ENCODE assay signal across 20 mouse cellular contexts in the genomic region with DNA sequence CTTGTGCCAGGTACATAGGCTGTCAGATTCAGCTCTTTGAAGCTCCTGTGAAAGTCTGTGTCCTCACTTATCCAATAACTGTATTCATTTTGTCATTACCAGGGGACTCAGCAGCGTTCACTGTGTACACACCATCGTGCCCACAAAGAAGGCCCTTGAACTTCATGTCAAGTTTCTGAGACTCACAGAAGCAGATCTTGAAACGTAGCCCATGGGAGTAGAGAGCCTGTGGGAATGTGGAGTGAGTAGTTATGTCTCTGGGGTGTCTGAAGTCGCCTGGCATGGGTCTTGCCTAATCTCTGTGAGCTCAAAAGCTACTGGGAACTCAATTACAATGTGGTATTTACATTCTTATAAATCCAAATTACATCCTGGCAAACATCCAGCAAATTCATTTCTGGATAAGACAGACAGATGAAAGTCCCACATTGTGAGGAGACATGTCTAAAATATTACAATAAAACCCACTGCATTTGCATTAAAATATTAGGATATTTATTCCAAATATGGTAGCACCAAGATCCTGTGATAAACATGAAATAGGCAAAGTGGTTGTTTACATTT. TPM values are rescaled to one million over a fixed set of nuclear protein-coding genes. Genes with fewer than 3 reads are reported as not detected.
A peak's percentile ranks its signal among the peaks of the same experiment; 100 is the strongest.
DNase-seq lines count a peak whose midpoint lies in the region; ATAC-seq and TF ChIP-seq lines count a peak whose summit lies in the region.
"Had no signal": no experiment of that assay in that cellular context is flagged by ENCODE, and none has a peak within 500 bp of the region (broad histone marks: within the 10 kb centered on the region; RNA-seq: fewer than 3 reads in every experiment).

No protein-coding gene starts in this region.

- H3K36me3 ChIP-seq in heart, adult 2 months (ENCODE audit: control insufficient read depth, insufficient read depth, low read length), result peaks cover 1% of the 10 kb centered on the region; the same call in 1 of the 2 replicates
- H3K36me3 ChIP-seq in midbrain, embryonic 14.5 days (ENCODE audit: control insufficient read depth, insufficient read depth, low read length), result no peaks in the 10 kb centered on the region
- H3K36me3 ChIP-seq in midbrain, embryonic 15.5 days (replicated peaks), result no peaks in the 10 kb centered on the region
- H3K36me3 ChIP-seq in midbrain, embryonic 16.5 days (ENCODE audit: control insufficient read depth, insufficient read depth, low read length), result no peaks in the 10 kb centered on the region
- H3K36me3 ChIP-seq: embryonic facial prominence, embryonic 15.5 days; forebrain, embryonic 12.5 days; limb, embryonic 15.5 days; midbrain, embryonic 12.5 days had no signal

- TF ChIP-seq CTCF in heart, adult 2 months (IDR thresholded peaks at IDR 0.05), result no peak

- TF ChIP-seq POLR2A in heart, adult 2 months (IDR thresholded peaks at IDR 0.05; ENCODE audit: insufficient read depth, low read depth, low read length), result no peak

- TF ChIP-seq EP300 in heart, adult 2 months (IDR thresholded peaks at IDR 0.05; ENCODE audit: insufficient read depth, low read depth, low read length), result no peak

- no peaks in the 10 kb centered on the region for H3K79me2 ChIP-seq in heart, adult 2 months (replicated peaks; ENCODE audit: control insufficient read depth, insufficient read depth, low read length)

- H3K4me2 ChIP-seq in midbrain, embryonic 14.5 days (ENCODE audit: low read length), result no peak overlapping the region
- H3K4me2 ChIP-seq in midbrain, embryonic 15.5 days, result no peak overlapping the region
- no peak overlapping the region for H3K4me2 ChIP-seq in midbrain, embryonic 16.5 days (ENCODE audit: low read length)
- H3K4me2 ChIP-seq: embryonic facial prominence, embryonic 15.5 days; forebrain, embryonic 12.5 days; limb, embryonic 15.5 days; midbrain, embryonic 12.5 days had no signal

- H3K4me3 ChIP-seq in heart, adult 2 months, result no peak overlapping the region
- H3K4me3 ChIP-seq in midbrain, embryonic 14.5 days (replicated peaks; ENCODE audit: low read depth, low read length), result no peak overlapping the region
- H3K4me3 ChIP-seq in midbrain, embryonic 15.5 days, result no peak overlapping the region
- no peak overlapping the region for H3K4me3 ChIP-seq in midbrain, embryonic 16.5 days (ENCODE audit: low read depth, low read length)
- H3K4me3 ChIP-seq: embryonic facial prominence, embryonic 15.5 days; forebrain, embryonic 12.5 days; limb, embryonic 15.5 days; midbrain, embryonic 12.5 days had no signal

- WGBS in heart, adult 2 months, result 41% methylated on average over 4 of the region's 4 CpGs
- WGBS in midbrain, embryonic 14.5 days, result 68% methylated on average over 4 of the region's 4 CpGs
- WGBS in midbrain, embryonic 15.5 days, result 47% methylated on average over 4 of the region's 4 CpGs
- 54% methylated on average over 4 of the region's 4 CpGs for WGBS in midbrain, embryonic 16.5 days

- H3K9me3 ChIP-seq in midbrain, embryonic 14.5 days (ENCODE audit: control insufficient read depth, low read length), result no peaks in the 10 kb centered on the region
- H3K9me3 ChIP-seq in midbrain, embryonic 15.5 days, result no peaks in the 10 kb centered on the region
- H3K9me3 ChIP-seq in midbrain, embryonic 16.5 days (replicated peaks; ENCODE audit: control insufficient read depth, low read length, poor library complexity, severe bottlenecking), result no peaks in the 10 kb centered on the region
- H3K9me3 ChIP-seq: embryonic facial prominence, embryonic 15.5 days; forebrain, embryonic 12.5 days; limb, embryonic 15.5 days; midbrain, embryonic 12.5 days had no signal

- no peaks in the 10 kb centered on the region for H3K4me1 ChIP-seq in heart, adult 2 months (ENCODE audit: control insufficient read depth, insufficient read depth, low read length)
- H3K4me1 ChIP-seq in midbrain, embryonic 14.5 days (ENCODE audit: control insufficient read depth, insufficient read depth, low read length), result no peaks in the 10 kb centered on the region
- no peaks in the 10 kb centered on the region for H3K4me1 ChIP-seq in midbrain, embryonic 15.5 days
- no peaks in the 10 kb centered on the region for H3K4me1 ChIP-seq in midbrain, embryonic 16.5 days (ENCODE audit: control insufficient read depth, insufficient read depth, low read length)
- H3K4me1 ChIP-seq: forebrain, embryonic 12.5 days; limb, embryonic 15.5 days; midbrain, embryonic 12.5 days had no signal

- no peak overlapping the region for H3K9ac ChIP-seq in heart, adult 2 months (ENCODE audit: low read depth, low read length)
- H3K9ac ChIP-seq in midbrain, embryonic 14.5 days (replicated peaks; ENCODE audit: low read length), result no peak overlapping the region
- no peak overlapping the region for H3K9ac ChIP-seq in midbrain, embryonic 15.5 days
- no peak overlapping the region for H3K9ac ChIP-seq in midbrain, embryonic 16.5 days (ENCODE audit: low read depth, low read length)
- H3K9ac ChIP-seq: embryonic facial prominence, embryonic 15.5 days; forebrain, embryonic 12.5 days; limb, embryonic 15.5 days; midbrain, embryonic 12.5 days had no signal

- no peaks in the 10 kb centered on the region for H3K27me3 ChIP-seq in heart, adult 2 months (ENCODE audit: control insufficient read depth, insufficient read depth, low read length)
- no peaks in the 10 kb centered on the region for H3K27me3 ChIP-seq in midbrain, embryonic 14.5 days (ENCODE audit: control insufficient read depth, insufficient read depth, low read length)
- no peaks in the 10 kb centered on the region for H3K27me3 ChIP-seq in midbrain, embryonic 15.5 days (replicated peaks)
- H3K27me3 ChIP-seq in midbrain, embryonic 16.5 days (ENCODE audit: control insufficient read depth, insufficient read depth, low read depth, low read length), result no peaks in the 10 kb centered on the region
- H3K27me3 ChIP-seq: embryonic facial prominence, embryonic 15.5 days; forebrain, embryonic 12.5 days; limb, embryonic 15.5 days; midbrain, embryonic 12.5 days had no signal

- intact Hi-C loops in heart, adult 2 months (cut with DNase I), result no loop called here

- no peak for ATAC-seq in midbrain, embryonic 14.5 days (ENCODE audit: low FRiP score, low TSS enrichment)
- ATAC-seq in midbrain, embryonic 15.5 days (replicated peaks), result no peak
- no peak for ATAC-seq in erythroblast, adult 5-6 weeks (replicated peaks; ENCODE audit: low FRiP score, poor library complexity, severe bottlenecking)
- ATAC-seq in midbrain, embryonic 16.5 days, result no peak

- no peak for DNase-seq in heart, adult 2 months
- DNase-seq in heart, adult 11 months, result no peak
- peak; percentile 18 for DNase-seq in midbrain, embryonic 14.5 days
- peak; percentile 20 for DNase-seq in lung, postnatal 14 days
- no peak for DNase-seq in testis, postnatal 14 days (ENCODE audit: low spot score)
- DNase-seq: B cell, adult 2 months; cerebellum, adult 9-11 months; gastrocnemius, postnatal 36 days; kidney, adult 9 months; kidney, postnatal 4 days; thymus, postnatal 14 days had no signal

- peak overlapping the region; percentile 28; the same call in 1 of the 2 replicates for H3K27ac ChIP-seq in heart, adult 2 months
- H3K27ac ChIP-seq in midbrain, embryonic 14.5 days (replicated peaks; ENCODE audit: low read depth, low read length), result no peak overlapping the region
- H3K27ac ChIP-seq in midbrain, embryonic 15.5 days, result no peak overlapping the region
- H3K27ac ChIP-seq in midbrain, embryonic 16.5 days (ENCODE audit: low read length), result no peak overlapping the region
- H3K27ac ChIP-seq: embryonic facial prominence, embryonic 15.5 days; forebrain, embryonic 12.5 days; limb, embryonic 15.5 days; macrophage; midbrain, embryonic 12.5 days had no signal

RNA-seq across cellular contexts. Expression of a gene that starts 53.2 kb away (rescaled TPM):
- total RNA-seq in heart, adult 2 months (2021), result 10 to 100 TPM; 82.5 to 87.1 TPM
- 30.6 and 37.7 TPM in 2 replicates for polyA plus RNA-seq in heart, adult 2 months (2012; rRNA removed)
- polyA plus RNA-seq in midbrain, embryonic 14.5 days (2014; fragmentation: Nextera tagmentation; extraction: Ambion mirVana), result 0.05 and 0.11 TPM in 2 replicates
- polyA plus RNA-seq in midbrain, embryonic 15.5 days (2015; fragmentation: Nextera tagmentation; extraction: Ambion mirVana), result 0.31 and 0.73 TPM in 2 replicates
- not detected in 2 replicates for total RNA-seq in erythroblast, adult 5-6 weeks (2015; ENCODE audit: low replicate concordance)
- not detected in 2 replicates for total RNA-seq in erythroblast, adult 5-6 weeks (2017; ENCODE audit: low replicate concordance)
- polyA plus RNA-seq in midbrain, embryonic 16.5 days (2015; fragmentation: Nextera tagmentation; extraction: Ambion mirVana), result 0.64 and 0.70 TPM in 2 replicates
- total RNA-seq: hematopoietic stem cell, adult 5-6 weeks had no signal
- polyA plus RNA-seq: macrophage had no signal

Comparison
In these comparisons a context has a peak if more than half of its experiments do, and no peak if none do; other contexts are left out.
1. DNase-seq: peak in midbrain, embryonic 14.5 days (single experiment) and lung, postnatal 14 days (single experiment); none in heart, adult 2 months (0 of 2), heart, adult 11 months (single experiment) and testis, postnatal 14 days (single experiment).
2. RNA of a gene that starts 53.2 kb away (polyA plus RNA-seq): 30.6 to 37.7 TPM in heart, adult 2 months; 0.64 to 0.70 TPM in midbrain, embryonic 16.5 days, 0.31 to 0.73 TPM in midbrain, embryonic 15.5 days and 0.05 to 0.11 TPM in midbrain, embryonic 14.5 days; every median in the first group is over 10 times any median in the second.